Mouse (Mus musculus) heart, postnatal 0 days (tissue): ENCODE results near the gene Sesn1.

Experiments used
- CTCF ChIP-seq: IDR thresholded peaks from 2 replicates; pipeline ENCODE4 v1.5.1; 2016; ENCODE audit warnings: antibody characterized with exemption, control low read depth, low read depth
- EP300 ChIP-seq: IDR thresholded peaks from 2 replicates; pipeline ENCODE4 v1.6.1; 2016; ENCODE audit warnings: antibody characterized with exemption, low read depth

- TF ChIP-seq EP300 (no peak), CTCF (no peak)
These were observed 68.6 kb downstream of the Sesn1 start for GRCm38 (mm10) chr10:41878344-41878743.
